Mouse (Mus musculus) cerebellum, adult 9-10 months (tissue): ENCODE results near the gene Ddr2.

Experiments
- DNase-seq: peaks from one replicate; pipeline ENCODE4 v3.0.0; 2022

Ddr2 gene

DNA sequence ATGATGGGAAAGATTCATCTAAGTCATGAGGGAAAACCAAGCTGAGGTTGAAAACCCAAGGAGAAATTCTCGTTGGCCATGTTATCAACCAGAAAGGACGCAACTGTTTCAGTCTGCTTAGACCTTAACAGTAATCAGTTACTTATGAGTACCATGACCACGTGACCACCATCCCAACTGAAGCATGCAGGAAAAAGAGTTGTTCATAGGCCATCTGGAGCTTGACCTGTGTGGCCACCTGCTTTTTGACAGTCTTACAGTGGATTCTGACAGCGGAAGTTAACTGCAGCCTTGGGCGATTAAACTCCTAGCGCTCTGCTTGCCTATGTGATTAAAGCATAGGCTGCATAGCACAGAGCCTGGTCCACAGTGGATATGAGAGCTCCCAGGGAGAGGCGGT, 23.9 kb downstream of the Ddr2 start:
- no peak for DNase-seq

DNA sequence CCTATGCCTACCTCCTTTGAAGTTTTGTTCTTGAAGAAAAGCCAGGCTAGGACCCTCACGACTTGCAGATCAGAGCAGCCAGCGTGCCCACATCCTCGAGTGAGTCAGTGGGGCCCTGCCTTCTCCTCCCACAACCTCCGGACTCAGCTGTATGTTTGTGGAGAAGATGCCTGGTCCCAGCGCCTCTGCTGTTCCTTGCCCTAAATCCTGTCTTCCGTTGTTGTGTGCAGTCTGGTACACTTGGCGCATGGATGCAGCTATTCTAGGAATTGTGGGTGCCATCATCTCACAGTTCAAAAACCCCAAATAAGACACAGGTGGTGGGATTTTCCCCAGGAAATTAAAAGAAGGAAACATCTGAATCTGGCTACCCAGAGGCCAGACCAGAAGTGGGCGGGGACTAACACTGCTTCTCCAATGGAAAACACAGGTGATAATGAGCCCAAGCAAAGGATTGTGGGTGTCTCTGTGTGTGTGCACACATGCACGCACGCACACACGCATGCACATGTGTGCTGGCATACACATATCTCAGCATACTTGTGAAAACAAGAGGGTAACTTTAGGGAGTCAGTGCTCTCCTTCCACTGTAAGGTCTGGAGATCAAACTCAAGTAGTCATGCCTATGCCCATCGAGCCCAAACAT, 26.3 kb downstream of the Ddr2 start:
- DNase-seq = no peak

DNA sequence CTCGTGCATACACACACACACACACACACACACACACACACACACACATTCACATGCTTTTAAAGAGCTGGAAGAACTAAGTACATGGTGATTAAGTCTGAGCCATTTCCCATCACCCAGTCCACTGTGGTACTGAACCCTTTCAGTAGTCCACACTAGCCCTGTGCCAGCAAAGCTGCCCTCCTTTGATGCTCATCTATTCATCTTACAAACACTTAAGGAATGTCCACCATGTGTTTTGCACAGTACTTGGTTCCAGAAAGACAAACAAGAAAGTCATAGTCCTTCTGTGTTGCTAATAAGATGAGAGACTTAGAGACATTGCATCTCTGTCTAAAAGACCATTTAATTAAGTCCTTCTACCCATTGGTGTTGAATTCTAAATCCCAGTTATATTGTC, 29.7 kb downstream of the Ddr2 start:
- no peak for DNase-seq

DNA sequence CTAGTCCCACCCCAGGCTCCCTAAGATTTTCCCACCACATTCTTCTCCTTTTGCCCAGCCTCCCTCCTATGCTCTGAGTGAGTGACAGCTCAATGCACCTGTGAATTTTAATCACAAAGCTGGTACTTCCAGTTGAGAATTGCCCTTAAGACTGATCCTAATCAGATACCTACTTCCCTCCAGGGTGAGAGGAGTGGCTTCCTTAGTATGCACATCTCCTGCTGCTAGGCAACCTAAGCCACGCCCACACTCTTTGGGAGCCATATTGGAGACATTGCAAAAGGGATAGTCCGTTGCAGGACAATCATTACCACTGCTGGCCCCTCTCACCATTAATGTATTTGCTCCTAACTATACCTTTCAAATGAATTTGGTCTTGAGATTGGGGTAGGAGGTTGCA, 31.1 kb downstream of the Ddr2 start:
- DNase-seq = no peak

DNA sequence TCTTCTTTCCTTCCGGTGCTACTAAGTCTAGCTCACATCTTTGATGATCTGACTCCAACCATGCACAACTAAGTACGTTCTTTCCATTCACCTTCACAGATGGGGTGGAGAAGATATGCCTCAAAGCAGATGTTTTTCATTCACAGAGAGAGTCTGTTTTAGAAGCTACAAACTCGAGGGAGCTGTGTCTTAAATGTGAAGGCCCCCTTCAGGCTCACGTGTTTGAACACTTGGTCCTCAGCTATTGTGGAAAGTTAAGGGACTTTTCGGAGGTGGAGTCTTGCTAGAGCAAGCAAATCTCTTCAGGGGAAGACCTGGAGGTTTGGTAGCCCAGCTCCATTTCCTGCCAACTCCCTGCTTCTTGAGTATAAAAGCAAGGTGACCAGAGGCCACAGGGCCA, 34.2 kb downstream of the Ddr2 start:
- DNase-seq = no peak

DNA sequence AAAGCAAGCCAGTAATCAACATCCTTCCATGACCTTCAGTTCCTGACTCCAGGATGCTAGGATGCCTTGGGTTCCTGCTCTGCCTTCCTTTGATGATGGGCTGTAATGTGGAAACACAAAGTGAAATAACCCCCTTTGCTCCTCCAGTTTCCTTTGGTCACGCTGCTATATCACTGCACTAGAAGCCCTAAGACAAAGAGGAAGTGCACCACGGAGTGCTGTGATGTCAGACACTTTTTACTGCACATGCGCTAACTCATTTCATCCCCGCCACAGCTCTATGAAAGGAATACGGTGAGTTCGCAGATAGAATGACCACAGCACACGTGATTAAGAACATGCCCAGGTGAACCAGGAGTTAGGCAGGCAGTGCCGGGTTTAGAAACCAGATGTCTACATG, 36.8 kb downstream of the Ddr2 start:
- no peak for DNase-seq

DNA sequence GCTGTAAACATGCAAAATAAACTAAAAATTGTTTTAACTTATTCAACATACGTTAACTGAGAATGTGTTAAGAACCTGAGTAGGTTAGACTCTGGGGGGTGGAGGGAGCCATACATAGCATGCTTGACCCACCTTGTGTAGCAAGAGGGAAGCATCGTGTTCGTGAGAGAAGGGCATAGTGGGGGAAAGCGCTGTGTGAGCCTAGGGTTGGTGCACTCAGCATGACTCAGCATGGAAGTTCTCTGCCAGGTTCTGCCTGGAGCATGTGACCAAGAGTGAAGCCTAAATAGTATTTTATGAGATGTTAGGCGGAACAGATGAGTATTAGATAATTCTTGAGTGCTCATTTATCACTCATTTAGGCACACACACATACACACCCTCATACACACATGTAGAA, 41.4 kb downstream of the Ddr2 start:
- DNase-seq = no peak

DNA sequence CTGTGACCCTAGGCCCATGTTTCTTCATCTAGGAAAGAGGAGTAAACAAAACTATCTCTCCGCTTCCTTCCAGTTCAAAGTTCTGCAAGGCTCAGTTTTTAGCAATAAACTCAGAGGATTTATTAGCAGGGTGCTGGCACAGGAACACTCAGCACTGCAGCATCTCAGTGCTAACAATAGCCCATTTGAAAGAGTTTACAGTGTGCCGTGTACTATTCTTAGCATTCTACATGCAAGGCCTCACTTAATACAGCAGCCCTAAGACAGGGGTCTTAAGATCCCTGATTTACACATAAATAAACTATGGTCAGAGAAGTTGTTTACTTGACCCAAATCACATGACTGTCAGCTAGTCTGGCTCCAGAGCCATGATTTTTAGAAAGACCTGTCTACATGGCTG, 44.6 kb downstream of the Ddr2 start:
- no peak for DNase-seq

DNA sequence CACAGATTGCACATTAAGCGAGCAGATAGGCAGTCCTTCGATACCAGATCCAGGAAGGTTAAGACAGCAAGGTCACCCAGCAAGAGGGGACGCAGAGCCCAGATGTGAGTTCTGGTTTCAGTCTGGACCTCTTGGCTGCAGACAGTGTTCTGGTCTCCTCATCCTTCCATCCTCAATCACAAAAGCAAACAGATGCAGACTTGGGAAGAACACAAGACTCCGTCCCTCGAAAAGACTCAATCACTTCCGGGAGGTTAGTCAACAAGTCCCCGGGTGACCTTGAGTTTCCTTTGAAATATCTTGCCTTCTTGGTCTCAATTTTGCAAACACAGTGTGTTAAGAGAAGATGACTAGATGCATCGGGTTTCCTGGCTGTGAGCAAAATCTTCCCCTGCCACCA, 45.6 kb downstream of the Ddr2 start:
- no peak for DNase-seq

DNA sequence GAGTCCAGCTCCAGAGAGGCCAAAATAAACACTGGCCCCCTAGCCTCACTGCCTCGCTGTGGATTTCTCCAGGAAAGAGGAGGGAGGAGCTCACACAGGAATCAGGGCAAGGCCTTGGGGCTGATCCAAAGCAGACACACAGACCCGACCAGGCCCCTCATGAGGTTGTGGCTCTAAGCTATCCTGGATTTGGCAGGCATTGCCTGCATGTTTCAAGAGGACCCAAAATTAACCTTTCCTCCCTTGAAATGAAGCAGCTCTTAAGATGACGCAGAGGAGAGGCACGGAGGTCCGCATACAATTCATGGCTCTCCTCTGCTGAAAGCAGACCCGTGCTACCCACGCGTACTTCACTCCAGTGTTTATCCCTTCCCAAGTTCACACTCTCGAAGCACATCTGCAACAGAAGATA, 46.5 kb downstream of the Ddr2 start:
- DNase-seq = no peak

DNA sequence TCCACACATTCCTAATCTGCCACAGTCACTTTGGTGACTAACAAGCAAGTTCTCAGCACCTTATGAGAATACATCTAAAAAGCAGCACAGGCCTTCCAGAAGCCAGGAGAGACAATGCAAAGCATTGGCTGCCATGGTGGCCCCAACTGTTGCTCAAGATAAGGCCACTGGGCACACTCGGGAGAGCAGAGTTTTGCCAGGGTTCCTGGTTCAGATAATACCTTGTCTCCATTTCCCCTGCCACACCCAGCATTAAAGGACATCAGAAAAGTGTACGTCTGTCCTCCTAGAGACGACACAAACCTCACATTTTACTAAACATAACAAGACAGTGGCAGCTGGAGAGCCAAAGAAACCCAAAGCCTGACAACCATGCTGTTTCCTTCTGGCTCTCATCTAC, 50.3 kb downstream of the Ddr2 start:
- DNase-seq = no peak

DNA sequence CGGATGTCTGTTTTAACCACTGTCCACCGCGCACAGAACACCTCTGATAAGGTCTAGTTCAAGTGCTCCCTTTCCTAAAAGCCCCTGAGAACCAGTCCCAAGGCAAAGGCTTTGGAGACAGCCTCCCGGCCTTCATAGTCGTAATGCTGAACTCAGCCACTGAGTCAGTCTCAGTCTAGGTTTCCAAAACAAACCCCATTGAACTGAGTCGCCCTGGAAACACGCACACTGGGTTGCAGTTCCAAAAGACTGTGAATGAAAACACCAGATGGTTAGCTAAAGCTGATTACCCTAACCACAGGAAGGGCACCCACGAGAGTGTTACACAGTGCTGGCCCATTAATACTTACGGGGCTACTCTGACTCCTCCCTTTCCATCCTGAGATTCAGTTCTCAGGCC, 51.2 kb downstream of the Ddr2 start:
- DNase-seq = no peak

DNA sequence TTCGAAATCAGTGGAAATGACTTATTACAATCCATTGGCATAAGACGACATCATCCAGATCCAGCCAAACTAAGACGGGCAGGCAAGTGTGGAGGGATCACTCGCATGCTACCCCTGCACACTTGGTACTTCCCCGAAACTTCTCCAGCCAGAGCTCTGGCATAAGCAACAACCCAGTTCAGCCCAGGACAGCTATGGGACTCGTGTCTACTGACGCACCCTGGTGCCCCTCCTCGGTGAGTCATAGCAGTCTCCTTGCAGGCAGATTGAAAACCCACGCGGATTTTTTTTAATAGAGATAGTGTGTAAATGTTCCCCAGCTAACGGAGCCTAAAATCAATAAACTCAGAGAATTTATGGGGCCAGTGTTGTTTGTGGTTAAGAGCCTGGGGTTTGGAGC, 52.5 kb downstream of the Ddr2 start:
- DNase-seq = no peak

DNA sequence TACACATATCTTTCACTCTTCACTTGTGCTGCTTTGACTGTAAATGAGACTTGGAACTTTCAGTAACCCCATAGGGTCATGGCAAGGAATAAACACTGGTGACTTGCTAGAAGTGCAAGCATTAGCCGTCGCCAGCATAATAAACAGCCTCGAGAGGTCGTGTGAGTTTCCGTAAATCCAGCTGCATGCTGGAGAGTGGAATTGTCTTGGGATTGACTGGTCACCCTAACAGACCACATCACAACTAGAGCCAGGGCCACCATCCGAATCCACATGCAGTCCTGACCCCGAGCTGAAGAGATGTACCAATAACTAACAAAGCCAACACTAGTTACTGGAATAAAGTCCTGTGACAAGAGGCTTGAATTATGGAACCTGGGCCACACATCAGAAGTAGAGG, 53.0 kb downstream of the Ddr2 start:
- no peak for DNase-seq

DNA sequence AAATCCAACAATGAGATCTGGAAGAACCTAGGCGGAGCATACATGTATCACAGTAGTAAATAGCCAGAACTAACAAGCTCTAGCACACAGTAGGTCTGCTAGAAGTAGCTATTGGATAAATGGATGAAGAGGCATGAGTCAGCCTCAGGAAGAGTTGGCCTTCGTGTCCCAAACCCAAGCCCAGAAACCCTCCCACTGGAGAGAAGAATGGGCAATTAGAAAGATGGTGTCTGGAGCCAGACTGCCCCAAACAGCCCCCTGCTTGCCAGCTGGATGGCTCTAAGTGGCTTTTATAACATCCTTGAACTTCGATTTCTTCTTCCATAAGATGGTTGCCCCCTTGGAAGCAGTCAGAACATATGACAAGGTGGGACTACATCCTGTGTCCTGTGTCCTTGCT, 53.6 kb downstream of the Ddr2 start:
- no peak for DNase-seq

DNA sequence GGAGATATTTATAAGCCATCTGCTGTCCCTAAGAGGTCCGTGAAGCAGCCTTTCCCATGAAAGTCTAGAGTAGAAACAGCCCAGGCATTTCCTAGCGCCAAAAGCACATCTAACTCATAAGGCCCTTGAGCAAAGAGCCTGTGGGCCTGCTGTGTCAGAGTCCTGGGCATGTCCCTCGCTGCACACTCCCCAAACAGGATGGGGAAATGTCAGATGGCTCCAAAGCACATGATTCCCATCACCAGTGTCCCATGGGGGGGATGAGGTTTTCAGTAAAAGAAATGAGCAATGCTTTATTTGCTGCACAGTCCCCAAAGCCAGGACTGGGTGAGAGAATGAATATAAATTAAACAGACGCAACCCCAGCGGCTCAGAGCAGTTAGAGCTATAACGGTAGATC, 54.3 kb downstream of the Ddr2 start:
- no peak for DNase-seq

DNA sequence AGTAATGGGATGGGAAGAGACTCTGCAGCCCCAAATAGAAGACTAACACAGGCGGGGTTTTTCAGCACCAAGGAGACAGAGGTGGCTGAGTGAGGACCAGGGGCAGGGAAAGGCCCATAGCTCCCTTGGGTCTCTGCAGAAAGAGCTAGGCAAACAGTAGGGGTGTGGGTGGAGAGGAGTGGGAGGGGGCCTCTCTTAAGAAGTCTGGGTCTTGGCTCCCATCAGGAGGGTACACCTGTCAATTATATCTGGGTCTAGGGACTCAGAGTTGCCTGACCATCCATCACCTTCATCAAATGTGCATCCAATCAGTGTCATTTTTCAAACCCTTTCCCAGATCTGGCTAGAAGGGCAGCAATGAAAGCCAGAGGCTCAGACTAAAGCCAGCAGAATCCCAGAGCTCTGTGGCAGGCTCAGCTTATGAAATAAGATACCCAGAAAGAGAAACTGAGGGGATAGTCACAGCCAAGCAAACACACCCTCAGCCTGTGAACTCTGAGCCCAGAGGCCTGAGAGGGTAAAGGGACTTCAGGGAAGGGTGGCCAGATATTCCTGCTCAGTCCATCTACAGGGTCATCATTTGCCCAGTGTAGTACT, 58.0 kb downstream of the Ddr2 start:
- no peak for DNase-seq

DNA sequence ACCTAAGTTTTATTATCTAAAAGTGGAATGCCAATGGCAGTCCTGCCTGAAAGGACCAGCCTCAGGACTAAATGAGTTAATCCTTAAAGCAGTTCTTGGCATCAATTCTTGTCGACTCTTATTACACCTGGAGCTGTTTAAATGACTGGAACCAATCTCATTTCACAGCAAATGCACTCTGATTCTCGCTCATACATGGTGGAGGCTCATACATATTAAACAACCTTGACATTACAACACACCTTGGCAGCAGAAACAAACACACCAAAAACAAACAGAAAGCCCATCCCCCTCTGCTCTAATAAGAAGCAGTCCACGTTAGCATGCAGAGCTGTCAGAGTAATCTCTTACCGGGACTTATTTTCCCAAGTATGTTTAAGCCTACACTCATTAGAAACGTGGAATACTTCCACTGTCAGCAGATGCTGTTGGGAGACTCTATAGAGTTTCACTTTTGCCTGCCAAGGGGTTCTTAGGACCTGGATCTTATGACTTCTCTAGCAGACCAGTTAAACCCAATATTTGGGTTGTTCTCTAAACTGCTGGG, 58.9 kb downstream of the Ddr2 start:
- DNase-seq = no peak

DNA sequence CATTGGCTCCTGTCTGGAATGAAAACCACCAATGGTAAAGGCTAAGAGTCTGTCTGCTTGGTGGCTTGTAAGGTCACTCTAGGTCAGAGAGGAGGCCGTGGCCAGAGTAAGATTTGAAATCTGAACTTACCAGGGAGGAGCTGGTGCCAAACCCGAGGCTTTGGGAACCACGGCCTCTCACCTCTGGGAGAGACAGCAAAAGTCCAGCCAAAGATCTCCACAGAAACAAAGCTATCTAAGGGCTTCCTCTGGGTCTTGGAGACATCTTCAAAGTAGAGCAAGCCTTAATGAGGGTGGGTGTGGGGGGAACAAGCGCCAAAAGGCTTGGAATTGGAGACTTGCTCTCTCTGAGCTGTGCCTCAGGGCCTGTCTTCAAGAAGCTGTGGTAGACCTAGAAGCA, 62.1 kb downstream of the Ddr2 start:
- no peak for DNase-seq

DNA sequence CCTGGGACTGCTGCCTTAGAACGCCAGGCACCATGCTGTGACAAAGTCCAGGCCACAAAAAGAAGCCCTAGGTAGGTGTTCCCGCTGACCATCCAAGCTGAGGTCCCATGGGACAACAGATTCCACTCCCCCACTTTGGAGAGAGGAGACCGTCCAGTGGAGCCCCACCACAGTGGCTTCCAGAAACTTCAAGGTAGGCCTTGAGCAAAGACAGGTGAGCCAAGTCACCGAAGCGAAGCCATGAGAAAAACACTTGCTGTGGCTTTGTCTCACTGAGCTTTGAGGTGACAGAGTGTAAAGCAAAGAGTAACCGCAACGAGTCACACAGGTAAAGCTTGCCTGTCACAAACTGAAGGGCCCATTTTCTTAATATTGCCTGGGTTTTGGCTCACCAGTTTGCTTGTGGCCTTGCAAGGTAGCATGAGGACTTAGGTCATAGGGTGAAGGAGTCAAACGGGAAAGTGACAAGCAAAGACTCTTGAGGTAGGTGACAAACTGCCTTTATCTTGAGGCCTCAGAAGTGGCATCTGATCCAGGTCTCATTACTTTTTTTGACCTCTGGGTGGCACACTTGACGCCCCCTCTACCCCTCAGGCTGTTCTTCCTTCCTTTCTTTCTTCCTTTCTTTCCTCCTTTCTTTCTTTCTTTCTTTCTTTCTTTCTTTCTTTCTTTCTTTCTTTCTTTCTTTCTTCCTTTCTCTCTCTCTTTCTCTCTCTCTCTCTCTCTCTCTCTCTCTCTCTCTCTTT, 65.7 kb downstream of the Ddr2 start:
- no peak for DNase-seq

DNA sequence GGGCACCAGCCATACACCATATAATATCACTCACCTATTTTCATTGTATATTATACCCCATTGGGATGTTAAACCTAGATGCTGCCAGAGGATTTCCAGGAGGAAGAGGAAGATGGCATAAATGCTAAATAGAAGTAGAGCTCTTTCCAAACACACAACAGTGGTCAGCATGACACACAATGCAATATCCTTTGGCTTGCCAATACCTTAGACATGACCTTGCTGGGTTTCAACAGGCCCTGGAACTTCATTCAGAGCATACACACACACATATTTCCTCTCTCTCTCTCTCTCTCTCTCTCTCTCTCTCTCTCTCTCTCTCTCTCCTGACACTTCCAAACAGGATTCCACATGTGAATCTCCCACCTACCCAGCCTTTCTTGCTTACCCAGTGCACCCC, 66.8 kb downstream of the Ddr2 start:
- no peak for DNase-seq

DNA sequence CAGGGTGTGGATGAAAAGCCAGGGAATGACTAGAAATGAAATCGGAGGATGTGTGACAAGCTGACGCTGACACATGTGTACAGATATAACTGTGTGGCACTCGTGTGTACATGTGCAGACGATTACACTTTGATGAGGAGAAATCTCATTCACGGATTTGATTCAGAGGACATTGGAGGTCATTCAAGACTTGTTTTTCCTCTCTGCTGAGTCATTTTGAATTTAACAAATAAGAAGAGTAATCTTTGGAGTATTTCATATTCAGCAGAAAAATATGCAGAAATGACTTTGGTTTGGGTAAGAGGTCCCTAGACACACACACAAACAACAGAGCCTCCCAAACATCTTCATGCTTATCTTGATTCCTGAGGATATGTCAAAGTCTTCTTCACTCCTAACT, 67.6 kb downstream of the Ddr2 start:
- no peak for DNase-seq

DNA sequence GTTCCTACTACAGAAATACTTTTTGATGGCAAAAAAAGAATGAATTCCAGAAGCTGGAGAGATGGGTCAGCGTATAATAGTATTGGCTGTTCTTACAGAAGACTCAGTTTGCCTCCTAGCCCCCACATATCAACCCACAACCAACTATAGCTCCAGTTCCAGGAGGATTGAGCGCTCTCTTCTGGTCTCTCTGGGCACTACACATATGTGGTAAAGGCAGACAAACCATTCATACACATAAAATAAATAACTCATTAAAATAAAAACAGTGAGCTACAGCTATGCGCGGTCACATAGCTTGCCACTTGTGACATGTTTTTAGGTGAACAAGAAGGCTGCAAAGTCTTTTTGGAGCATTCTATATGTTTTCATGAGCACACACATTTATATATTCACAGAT, 71.2 kb downstream of the Ddr2 start:
- DNase-seq = no peak

DNA sequence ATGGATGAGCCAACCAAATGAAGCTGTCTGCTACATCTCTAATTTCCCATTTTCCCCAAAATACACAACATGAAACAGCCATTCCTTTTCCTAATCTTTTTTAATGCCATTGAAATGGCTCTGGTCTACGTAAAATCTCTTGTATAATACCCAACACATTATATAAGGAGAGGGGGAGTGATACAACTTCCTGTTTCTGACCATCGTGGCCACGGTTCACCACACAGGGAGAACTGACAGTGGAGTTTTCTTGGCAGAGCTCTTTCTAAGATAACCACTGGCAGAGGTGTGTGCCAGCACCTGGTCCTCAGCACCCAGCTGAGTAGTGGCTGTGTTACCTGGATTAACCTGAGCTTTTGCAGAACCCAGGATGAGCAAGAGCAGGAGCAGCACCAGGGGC, 75.0 kb downstream of the Ddr2 start:
- DNase-seq = no peak
